ENCODE assay signal across 9 mouse cellular contexts in the genomic region with DNA sequence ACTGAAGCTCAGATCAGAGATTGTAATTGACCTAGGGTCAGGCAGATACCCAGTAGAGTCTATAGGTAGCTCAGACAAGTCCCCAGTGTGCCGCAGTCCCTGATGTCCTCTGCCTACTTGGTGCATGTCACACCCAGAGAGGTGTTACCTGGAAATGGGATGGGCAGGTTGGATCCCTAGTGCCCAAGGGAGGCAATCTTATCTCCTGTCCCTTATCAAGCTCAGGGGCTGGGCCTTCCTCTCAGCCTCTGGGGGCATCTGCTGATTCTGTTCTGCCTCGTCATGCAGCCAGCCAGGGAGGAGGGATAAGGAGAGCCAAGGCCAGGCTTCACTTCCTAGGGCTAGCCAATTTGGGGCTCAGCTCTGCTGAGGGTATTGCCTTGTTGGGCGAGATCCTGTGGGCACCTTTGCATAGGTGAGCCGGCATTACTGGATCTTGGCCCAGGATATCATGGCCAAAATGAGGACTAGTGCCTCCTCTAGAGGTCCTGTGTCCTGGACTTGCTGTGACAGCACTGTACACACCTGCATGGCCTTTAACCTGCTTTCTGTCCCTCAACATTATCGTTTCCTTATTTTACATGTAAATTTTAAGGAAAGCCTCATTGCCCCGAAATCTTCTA. TPM values are rescaled to one million over a fixed set of nuclear protein-coding genes. Genes with fewer than 3 reads are reported as not detected.
A peak's percentile ranks its signal among the peaks of the same experiment; 100 is the strongest.
DNase-seq lines count a peak whose midpoint lies in the region; ATAC-seq lines count a peak whose summit lies in the region.
"Had no signal": no experiment of that assay in that cellular context is flagged by ENCODE, and none has a peak within 500 bp of the region (broad histone marks: within the 10 kb centered on the region; RNA-seq: fewer than 3 reads in every experiment).

No protein-coding gene starts in this region.

- WGBS in forebrain, embryonic 15.5 days = 85% methylated on average over 6 of the region's 6 CpGs
- 48% methylated on average over 6 of the region's 6 CpGs for whole genome bisulfite sequencing in liver, embryonic 16.5 days (ENCODE audit: insufficient replicate concordance)

- no peak overlapping the region for H3K27ac ChIP-seq in forebrain, embryonic 15.5 days (replicated peaks)
- H3K27ac ChIP-seq in liver, embryonic 16.5 days (ENCODE audit: low read length) = peak overlapping the region; percentile 97

- intact Hi-C loops in left cerebral cortex, postnatal 4 days (cut with DNase I) = no loop called here

- H3K9me3 ChIP-seq in forebrain, embryonic 15.5 days = no peaks in the 10 kb centered on the region
- H3K9me3 ChIP-seq in liver, embryonic 16.5 days (replicated peaks; ENCODE audit: control insufficient read depth, low read length) = no peaks in the 10 kb centered on the region

- peak overlapping the region; percentile 72 for H3K4me2 ChIP-seq in forebrain, embryonic 15.5 days (replicated peaks)
- peak overlapping the region; percentile 89 for H3K4me2 ChIP-seq in liver, embryonic 16.5 days (ENCODE audit: low read depth, low read length)

- ATAC-seq in forebrain, embryonic 15.5 days (replicated peaks) = no peak
- ATAC-seq in liver, embryonic 16.5 days (ENCODE audit: low read depth) = peak; percentile 37

- H3K36me3 ChIP-seq in forebrain, embryonic 15.5 days = peaks cover 16% of the 10 kb centered on the region
- H3K36me3 ChIP-seq in liver, embryonic 16.5 days (ENCODE audit: control insufficient read depth, insufficient read depth) = peaks cover 15% of the 10 kb centered on the region

- H3K9ac ChIP-seq in forebrain, embryonic 15.5 days (replicated peaks) = no peak overlapping the region; the same call in 1 of the 2 replicates
- H3K9ac ChIP-seq in liver, embryonic 16.5 days (ENCODE audit: low read depth, low read length) = peak overlapping the region; percentile 94

- DNase-seq in cerebellum, adult 9-11 months = peak; percentile 38
- DNase-seq in cerebellum, postnatal 10 days = no peak
- peak; percentile 29 for DNase-seq in CD4-positive helper T cell, adult 2 months (ENCODE audit: low read depth, low spot score)
- DNase-seq in cerebellum, adult 8-10 months = no peak
- DNase-seq in cerebellum, postnatal 4 days (ENCODE audit: low spot score in 2 of 2) = no peak
- DNase-seq in left cerebral cortex, postnatal 4 days = no peak

- H3K4me3 ChIP-seq in forebrain, embryonic 15.5 days = peak overlapping the region; percentile 69
- peak overlapping the region; percentile 84 for H3K4me3 ChIP-seq in liver, embryonic 16.5 days (ENCODE audit: low read depth, low read length)

- H3K4me1 ChIP-seq in forebrain, embryonic 15.5 days = peaks cover 29% of the 10 kb centered on the region
- H3K4me1 ChIP-seq in liver, embryonic 16.5 days (ENCODE audit: control insufficient read depth, low read depth, low read length) = peaks cover 53% of the 10 kb centered on the region

- H3K27me3 ChIP-seq in forebrain, embryonic 15.5 days = no peaks in the 10 kb centered on the region
- no peaks in the 10 kb centered on the region for H3K27me3 ChIP-seq in liver, embryonic 16.5 days (ENCODE audit: control insufficient read depth, insufficient read depth, low read depth, low read length)

RNA-seq across cellular contexts. Expression of a gene that starts 1.7 kb away (rescaled TPM):
- 46.1 and 47.6 TPM in 2 replicates for polyA plus RNA-seq in forebrain, embryonic 15.5 days (2015; fragmentation: Nextera tagmentation; extraction: Ambion mirVana)
- 10.4 and 12.1 TPM in 2 replicates for polyA plus RNA-seq in liver, embryonic 16.5 days (2015; fragmentation: Nextera tagmentation; extraction: Ambion mirVana)
- 10 to 100 TPM; 73.8 to 78.8 TPM for total RNA-seq in left cerebral cortex, postnatal 4 days (2021)

RNA-seq across cellular contexts. Expression of a gene that starts 17.5 kb away (rescaled TPM):
- polyA plus RNA-seq in forebrain, embryonic 15.5 days (2015; fragmentation: Nextera tagmentation; extraction: Ambion mirVana) = 3.2 and 3.4 TPM in 2 replicates
- not detected in 2 replicates for polyA plus RNA-seq in liver, embryonic 16.5 days (2015; fragmentation: Nextera tagmentation; extraction: Ambion mirVana)
- 10 to 100 TPM; 86.0 to 87.5 TPM for total RNA-seq in left cerebral cortex, postnatal 4 days (2021)
- total RNA-seq: liver, adult 2 months had no signal

RNA-seq across cellular contexts. Expression of a gene that starts 20.0 kb away (rescaled TPM):
- 0.09 TPM in 1 of 2 replicates, not detected in the other for polyA plus RNA-seq in forebrain, embryonic 15.5 days (2015; fragmentation: Nextera tagmentation; extraction: Ambion mirVana)
- polyA plus RNA-seq in liver, embryonic 16.5 days (2015; fragmentation: Nextera tagmentation; extraction: Ambion mirVana) = 147 and 184 TPM in 2 replicates
- under 1 TPM; 0.30 to 0.38 TPM for total RNA-seq in left cerebral cortex, postnatal 4 days (2021)

RNA-seq across cellular contexts. Expression of a gene that starts 31.6 kb away (rescaled TPM):
- 0.63 TPM in 1 of 2 replicates, not detected in the other for polyA plus RNA-seq in forebrain, embryonic 15.5 days (2015; fragmentation: Nextera tagmentation; extraction: Ambion mirVana)
- not detected in 2 replicates for polyA plus RNA-seq in liver, embryonic 16.5 days (2015; fragmentation: Nextera tagmentation; extraction: Ambion mirVana)
- 1 to 10 TPM in 1 of 2 experiments, under 1 TPM in 1; 0.97 to 1.1 TPM for total RNA-seq in left cerebral cortex, postnatal 4 days (2021)
- total RNA-seq: liver, adult 2 months had no signal
- polyA plus RNA-seq: liver, adult 2 months had no signal

RNA-seq across cellular contexts. Expression of a gene that starts 41.3 kb away (rescaled TPM):
- polyA plus RNA-seq in forebrain, embryonic 15.5 days (2015; fragmentation: Nextera tagmentation; extraction: Ambion mirVana) = 732 and 750 TPM in 2 replicates
- 6.1 and 7.7 TPM in 2 replicates for polyA plus RNA-seq in liver, embryonic 16.5 days (2015; fragmentation: Nextera tagmentation; extraction: Ambion mirVana)
- 100 to 1,000 TPM; 623 to 643 TPM for total RNA-seq in left cerebral cortex, postnatal 4 days (2021)

Comparison
In these comparisons a context has a peak if more than half of its experiments do, and no peak if none do; other contexts are left out.
1. DNase-seq: peak in cerebellum, adult 9-11 months (single experiment) and CD4-positive helper T cell, adult 2 months (single experiment); none in cerebellum, postnatal 10 days (0 of 2), cerebellum, adult 8-10 months (single experiment), cerebellum, postnatal 4 days (0 of 2) and left cerebral cortex, postnatal 4 days (single experiment).
2. RNA of a gene that starts 20.0 kb away (polyA plus RNA-seq): 147 to 184 TPM in liver, embryonic 16.5 days; 0.09 TPM in forebrain, embryonic 15.5 days; every median in the first group is over 100 times any median in the second.